Mouse (Mus musculus) cortical plate, adult 2 months (tissue): ENCODE results near the gene Jmjd8.

ENCODE experiments used
- CTCF ChIP-seq: fragments of 200-500 bp; IDR thresholded peaks from 2 replicates; pipeline ENCODE4 v1.5.1; 2011; ENCODE audit warnings: mild to moderate bottlenecking, control low read depth, low read length; ENCODE audit not compliant: insufficient read depth; ENCODE audit errors: extremely low read depth
- POLR2A ChIP-seq: fragments of 200-500 bp; IDR thresholded peaks from 2 replicates; pipeline ENCODE4 v1.6.1; 2011; ENCODE audit warnings: mild to moderate bottlenecking, low read length, control low read depth; ENCODE audit not compliant: insufficient read depth; ENCODE audit errors: extremely low read depth

- no peak for TF ChIP-seq CTCF
- TF ChIP-seq POLR2A = no peak
These were observed 18.9 kb upstream of the Jmjd8 start for GRCm38 (mm10) chr17:25809606-25810340.
